Mouse (Mus musculus): ENCODE results near the gene Cfap97. TPM values are rescaled to one million over a fixed set of nuclear protein-coding genes. Genes with fewer than 3 reads are reported as not detected.
"Not testable (repeated sequence)": the region's sequence is repeated elsewhere in the genome, so short reads cannot be mapped to it uniquely, and the experiment has no call there.

Gene Cfap97
- total RNA-seq (2014; rRNA removed) (17.5 and 24.4 TPM in 2 replicates), polyA plus RNA-seq (2015; fragmentation: Nextera tagmentation; extraction: Ambion mirVana) (15.4 and 22.1 TPM in 2 replicates)

GRCm38 (mm10) chr8:46151202-46152062 lies at the start of gene Cfap97:
Gene Cfap97, plus strand, starts transcription at chr8:46151771.
- Histone ChIP-seq H3K4me3 (ENCODE audit: low read depth, low read length) (peak within 1 kb of the TSS; percentile 89), H3K4me2 (ENCODE audit: low read depth) (peak within 1 kb of the TSS; percentile 64), H3K9ac (peak within 1 kb of the TSS; percentile 79), H3K27ac (ENCODE audit: low read depth, low read length) (peak within 1 kb of the TSS; percentile 81), H3K27me3 (ENCODE audit: insufficient read depth, low read length) (no peaks in the 10 kb centered on the region), H3K9me3 (ENCODE audit: low read length) (no peaks in the 10 kb centered on the region), H3K36me3 (ENCODE audit: insufficient read depth) (no peaks in the 10 kb centered on the region), H3K4me1 (ENCODE audit: insufficient read depth) (0 out of 2 replicates have a peak, but pooled peaks cover 12% of the 10 kb centered on the region)
- 3% methylated on average over 62 of the region's 75 CpGs for WGBS
- TF ChIP-seq CTCF (IDR thresholded peaks at IDR 0.05; ENCODE audit: low read depth) = no peak
- DNase-seq = peak; percentile 63
- peak; percentile 64 for ATAC-seq

GRCm38 (mm10) chr8:46103434-46103833 lies 48.1 kb upstream of the Cfap97 start:
- Histone ChIP-seq H3K27ac (ENCODE audit: low read depth, low read length) (no peak overlapping the region), H3K9me3 (ENCODE audit: low read length) (no peaks in the 10 kb centered on the region), H3K36me3 (ENCODE audit: insufficient read depth) (peaks cover 26% of the 10 kb centered on the region), H3K4me3 (ENCODE audit: low read depth, low read length) (no peak overlapping the region), H3K9ac (no peak overlapping the region), H3K4me1 (ENCODE audit: insufficient read depth) (no peaks in the 10 kb centered on the region), H3K27me3 (ENCODE audit: insufficient read depth, low read length) (no peaks in the 10 kb centered on the region), H3K4me2 (ENCODE audit: low read depth) (no peak overlapping the region)
- ATAC-seq (no peak), DNase-seq (no peak)
- WGBS = 91% methylated on average over 11 of the region's 11 CpGs
- TF ChIP-seq CTCF (IDR thresholded peaks at IDR 0.05; ENCODE audit: low read depth) = no peak

- Histone ChIP-seq H3K9ac (no peak overlapping the region), H3K4me2 (ENCODE audit: low read depth) (no peak overlapping the region), H3K9me3 (ENCODE audit: low read length) (no peaks in the 10 kb centered on the region), H3K36me3 (ENCODE audit: insufficient read depth) (peaks cover 10% of the 10 kb centered on the region; the same call in 1 of the 2 replicates), H3K4me3 (ENCODE audit: low read depth, low read length) (no peak overlapping the region), H3K27ac (ENCODE audit: low read depth, low read length) (no peak overlapping the region), H3K27me3 (ENCODE audit: insufficient read depth, low read length) (no peaks in the 10 kb centered on the region), H3K4me1 (ENCODE audit: insufficient read depth) (no peaks in the 10 kb centered on the region)
- ATAC-seq (no peak), DNase-seq (no peak)
- no peak for TF ChIP-seq CTCF (IDR thresholded peaks at IDR 0.05; ENCODE audit: low read depth)
Observed at GRCm38 (mm10) chr8:46107690-46108089, 43.9 kb upstream of the Cfap97 start.

GRCm38 (mm10) chr8:46113421-46114170 lies 38.0 kb upstream of the Cfap97 start:
- H3K36me3 ChIP-seq (ENCODE audit: insufficient read depth); H3K9me3 ChIP-seq (ENCODE audit: low read length); H3K4me1 ChIP-seq (ENCODE audit: insufficient read depth); H3K27ac ChIP-seq (ENCODE audit: low read depth, low read length); H3K9ac ChIP-seq; H3K27me3 ChIP-seq (ENCODE audit: insufficient read depth, low read length); DNase-seq; ATAC-seq; H3K4me3 ChIP-seq (ENCODE audit: low read depth, low read length); H3K4me2 ChIP-seq (ENCODE audit: low read depth): not testable (repeated sequence)

GRCm38 (mm10) chr8:46117172-46117571 lies 34.4 kb upstream of the Cfap97 start:
- H3K27me3 ChIP-seq (ENCODE audit: insufficient read depth, low read length) = no peaks in the 10 kb centered on the region
- 84% methylated on average over 3 of the region's 3 CpGs for WGBS
- no peaks in the 10 kb centered on the region for H3K9me3 ChIP-seq (ENCODE audit: low read length)
- no peak overlapping the region for H3K4me3 ChIP-seq (ENCODE audit: low read depth, low read length)
- DNase-seq (no peak), ATAC-seq (no peak)
- no peak for TF ChIP-seq CTCF (IDR thresholded peaks at IDR 0.05; ENCODE audit: low read depth)
- peaks cover 7% of the 10 kb centered on the region; the same call in 1 of the 2 replicates for H3K36me3 ChIP-seq (ENCODE audit: insufficient read depth)
- no peaks in the 10 kb centered on the region for H3K4me1 ChIP-seq (ENCODE audit: insufficient read depth)
- no peak overlapping the region for H3K4me2 ChIP-seq (ENCODE audit: low read depth)
- no peak overlapping the region for H3K9ac ChIP-seq
- H3K27ac ChIP-seq (ENCODE audit: low read depth, low read length) = no peak overlapping the region

GRCm38 (mm10) chr8:46119176-46119575 lies 32.4 kb upstream of the Cfap97 start:
- DNase-seq = no peak
- no peak for ATAC-seq
- H3K27me3 ChIP-seq (ENCODE audit: insufficient read depth, low read length) = no peaks in the 10 kb centered on the region
- H3K4me3 ChIP-seq (ENCODE audit: low read depth, low read length) = no peak overlapping the region
- H3K4me1 ChIP-seq (ENCODE audit: insufficient read depth) = no peaks in the 10 kb centered on the region
- no peak overlapping the region for H3K4me2 ChIP-seq (ENCODE audit: low read depth)
- no peak overlapping the region for H3K27ac ChIP-seq (ENCODE audit: low read depth, low read length)
- H3K9me3 ChIP-seq (ENCODE audit: low read length) = no peaks in the 10 kb centered on the region
- peaks cover 7% of the 10 kb centered on the region; the same call in 1 of the 2 replicates for H3K36me3 ChIP-seq (ENCODE audit: insufficient read depth)
- WGBS = 93% methylated on average over 3 of the region's 3 CpGs
- TF ChIP-seq CTCF (IDR thresholded peaks at IDR 0.05; ENCODE audit: low read depth) = no peak
- H3K9ac ChIP-seq = no peak overlapping the region

GRCm38 (mm10) chr8:46122498-46122897 lies 29.1 kb upstream of the Cfap97 start:
- no peaks in the 10 kb centered on the region for H3K36me3 ChIP-seq (ENCODE audit: insufficient read depth)
- H3K27me3 ChIP-seq (ENCODE audit: insufficient read depth, low read length) = no peaks in the 10 kb centered on the region
- H3K27ac ChIP-seq (ENCODE audit: low read depth, low read length) = no peak overlapping the region
- no peak overlapping the region for H3K4me2 ChIP-seq (ENCODE audit: low read depth)
- ATAC-seq (no peak), DNase-seq (no peak)
- no peak for TF ChIP-seq CTCF (IDR thresholded peaks at IDR 0.05; ENCODE audit: low read depth)
- 94% methylated on average over 2 of the region's 2 CpGs for WGBS
- no peaks in the 10 kb centered on the region for H3K4me1 ChIP-seq (ENCODE audit: insufficient read depth)
- no peaks in the 10 kb centered on the region for H3K9me3 ChIP-seq (ENCODE audit: low read length)
- H3K4me3 ChIP-seq (ENCODE audit: low read depth, low read length) = no peak overlapping the region
- no peak overlapping the region for H3K9ac ChIP-seq

All from forebrain, postnatal 0 days (tissue).